14 mouse cellular contexts compared by ENCODE assay signal in the genomic region with DNA sequence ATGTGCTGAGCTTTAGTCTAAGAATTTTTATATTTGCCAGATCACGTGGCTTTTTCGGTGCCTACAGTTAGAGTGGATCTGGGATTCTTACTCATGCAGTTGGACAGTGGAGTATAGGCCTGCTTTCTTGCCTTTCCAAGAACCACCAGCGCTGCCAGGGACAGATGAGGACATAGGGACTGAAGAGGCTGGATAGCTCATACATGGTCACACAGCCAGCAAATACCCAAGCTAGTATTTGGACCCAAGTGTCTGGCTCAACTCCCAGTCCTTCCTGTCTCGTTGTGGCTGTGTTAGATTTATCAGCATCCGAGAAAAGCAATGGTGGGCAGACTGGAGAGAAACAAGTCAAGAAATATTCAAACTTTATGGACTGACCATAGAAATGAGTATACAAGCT.
DNase-seq lines count a peak whose midpoint lies in the region; ATAC-seq and TF ChIP-seq lines count a peak whose summit lies in the region.
"Had no signal": no experiment of that assay in that cellular context is flagged by ENCODE, and none has a peak within 500 bp of the region (broad histone marks: within the 10 kb centered on the region; RNA-seq: fewer than 3 reads in every experiment).

No protein-coding gene starts in this region.

- H3K9me3 ChIP-seq in heart, embryonic 11.5 days (replicated peaks; ENCODE audit: control insufficient read depth, low read length) = no peaks in the 10 kb centered on the region
- no peaks in the 10 kb centered on the region for H3K9me3 ChIP-seq in neural tube, embryonic 15.5 days (replicated peaks)
- H3K9me3 ChIP-seq: hindbrain, embryonic 13.5 days; limb, embryonic 12.5 days; stomach, embryonic 15.5 days had no signal

- no peak for TF ChIP-seq CTCF in brain, embryonic 14.5 days (IDR thresholded peaks at IDR 0.05; ENCODE audit: borderline replicate concordance, extremely low read depth, insufficient read depth, insufficient read length)

- no peaks in the 10 kb centered on the region for H3K4me1 ChIP-seq in heart, embryonic 11.5 days (ENCODE audit: control insufficient read depth, insufficient read depth, low read length)
- no peaks in the 10 kb centered on the region for H3K4me1 ChIP-seq in neural tube, embryonic 15.5 days
- H3K4me1 ChIP-seq: hindbrain, embryonic 13.5 days; limb, embryonic 12.5 days had no signal

- no peak overlapping the region for H3K4me2 ChIP-seq in heart, embryonic 11.5 days
- no peak overlapping the region for H3K4me2 ChIP-seq in neural tube, embryonic 15.5 days
- H3K4me2 ChIP-seq: hindbrain, embryonic 13.5 days; limb, embryonic 12.5 days; midbrain, embryonic 11.5 days; stomach, embryonic 15.5 days had no signal

- TF ChIP-seq POLR2A in brain, embryonic 14.5 days (IDR thresholded peaks at IDR 0.05; ENCODE audit: borderline replicate concordance, extremely low read depth, insufficient read depth, insufficient read length, poor library complexity, severe bottlenecking) = no peak

- no peaks in the 10 kb centered on the region for H3K36me3 ChIP-seq in heart, embryonic 11.5 days (ENCODE audit: control insufficient read depth, insufficient read depth, low read length)
- H3K36me3 ChIP-seq in neural tube, embryonic 15.5 days = no peaks in the 10 kb centered on the region
- H3K36me3 ChIP-seq: hindbrain, embryonic 13.5 days; limb, embryonic 12.5 days; stomach, embryonic 15.5 days had no signal

- H3K4me3 ChIP-seq in heart, embryonic 11.5 days (ENCODE audit: low read depth, low read length) = no peak overlapping the region
- no peak overlapping the region for H3K4me3 ChIP-seq in neural tube, embryonic 15.5 days (replicated peaks)
- H3K4me3 ChIP-seq: hindbrain, embryonic 13.5 days; limb, embryonic 12.5 days; stomach, embryonic 15.5 days had no signal

- no peak overlapping the region for H3K9ac ChIP-seq in heart, embryonic 11.5 days (ENCODE audit: low read depth, low read length)
- no peak overlapping the region for H3K9ac ChIP-seq in neural tube, embryonic 15.5 days (replicated peaks)
- H3K9ac ChIP-seq: hindbrain, embryonic 13.5 days; limb, embryonic 12.5 days; stomach, embryonic 15.5 days had no signal

- no peak overlapping the region for H3K27ac ChIP-seq in heart, embryonic 11.5 days (ENCODE audit: low read depth, low read length)
- no peak overlapping the region for H3K27ac ChIP-seq in neural tube, embryonic 15.5 days (replicated peaks)
- H3K27ac ChIP-seq: hindbrain, embryonic 13.5 days; limb, embryonic 12.5 days; stomach, embryonic 15.5 days had no signal

- no peaks in the 10 kb centered on the region for H3K27me3 ChIP-seq in heart, embryonic 11.5 days (ENCODE audit: control insufficient read depth, insufficient read depth, low read length)
- no peaks in the 10 kb centered on the region for H3K27me3 ChIP-seq in neural tube, embryonic 15.5 days (replicated peaks)
- H3K27me3 ChIP-seq: hindbrain, embryonic 13.5 days; limb, embryonic 12.5 days; stomach, embryonic 15.5 days had no signal

- intact Hi-C loops in heart, postnatal 10 days (cut with DNase I) = no loop called here

- ATAC-seq in heart, embryonic 11.5 days (replicated peaks; ENCODE audit: insufficient number of reproducible peaks, low FRiP score, low TSS enrichment) = no peak
- ATAC-seq in neural tube, embryonic 15.5 days (ENCODE audit: low FRiP score) = no peak
- no peak for ATAC-seq in inflammation-experienced regulatory T-cells, adult 6 months

- DNase-seq in heart, adult 18-20 months = peak; percentile 73 to 78
- DNase-seq in brain, embryonic 14.5 days (ENCODE audit: low read depth) = peak; percentile 32
- peak; percentile 83 to 86 for DNase-seq in heart, postnatal 10 days
- peak; percentile 6 to 10 for DNase-seq in right cerebral cortex, adult 2 months (ENCODE audit: low spot score in 2 of 2)
- no peak for DNase-seq in urinary bladder, postnatal 25 days (ENCODE audit: low spot score)
- DNase-seq: cerebellum, adult 18-20 months; kidney, postnatal 4 days had no signal

- 73% methylated on average over 5 of the region's 5 CpGs for WGBS in heart, embryonic 11.5 days (ENCODE audit: insufficient replicate concordance)
- WGBS in neural tube, embryonic 15.5 days = 80% methylated on average over 5 of the region's 5 CpGs
